In the genomic region with DNA sequence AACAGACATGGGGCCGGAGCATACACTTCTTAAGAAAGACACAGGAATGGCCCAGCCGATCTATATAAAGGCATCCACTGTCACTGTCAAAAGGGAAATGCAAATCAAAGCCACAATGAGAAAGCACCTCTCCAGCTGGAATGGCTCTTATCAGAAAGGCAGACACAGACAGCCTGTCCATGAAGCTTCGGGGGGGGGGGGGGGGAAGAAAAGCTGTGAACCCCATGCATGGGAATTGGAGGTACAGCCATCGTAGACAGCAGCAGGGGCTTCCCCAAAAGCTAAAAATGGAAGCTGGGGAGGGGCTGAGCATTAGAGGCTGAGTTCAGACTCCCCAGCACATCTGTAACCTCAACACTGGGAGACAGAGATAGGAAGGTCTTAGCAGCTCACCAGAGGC, we compare ENCODE assay signal across 19 mouse cellular contexts. TPM values are rescaled to one million over a fixed set of nuclear protein-coding genes. Genes with fewer than 3 reads are reported as not detected.
A peak's percentile ranks its signal among the peaks of the same experiment; 100 is the strongest.
DNase-seq lines count a peak whose midpoint lies in the region; ATAC-seq and TF ChIP-seq lines count a peak whose summit lies in the region.
"Had no signal": no experiment of that assay in that cellular context is flagged by ENCODE, and none has a peak within 500 bp of the region (broad histone marks: within the 10 kb centered on the region; RNA-seq: fewer than 3 reads in every experiment).

No protein-coding gene starts in this region.

- ATAC-seq in heart, embryonic 12.5 days (ENCODE audit: insufficient number of reproducible peaks, low FRiP score), result no peak
- peak; percentile 67 for ATAC-seq in common myeloid progenitor, adult 5-6 weeks (replicated peaks; ENCODE audit: low read depth, poor library complexity, severe bottlenecking)
- ATAC-seq in megakaryocyte progenitor cell, adult 5-6 weeks (replicated peaks; ENCODE audit: poor library complexity), result peak; percentile 46; the same call in 1 of the 2 replicates
- ATAC-seq: forebrain, embryonic 16.5 days; hindbrain, embryonic 16.5 days had no signal

- intact Hi-C loops in left cerebral cortex, postnatal 14 days (cut with DNase I), result no loop called here

- TF ChIP-seq CTCF in lung, adult 2 months (IDR thresholded peaks at IDR 0.05; ENCODE audit: insufficient read depth, low read length), result no peak

- no peak overlapping the region for H3K4me3 ChIP-seq in heart, embryonic 12.5 days
- H3K4me3 ChIP-seq in lung, adult 2 months (replicated peaks; ENCODE audit: extremely low read depth, low read depth, low read length), result no peak overlapping the region
- H3K4me3 ChIP-seq: heart, embryonic 15.5 days; hindbrain, embryonic 12.5 days had no signal

- no peaks in the 10 kb centered on the region for H3K27me3 ChIP-seq in heart, embryonic 12.5 days (replicated peaks)
- H3K27me3 ChIP-seq: heart, embryonic 15.5 days; hindbrain, embryonic 12.5 days had no signal

- H3K9me3 ChIP-seq in heart, embryonic 12.5 days (replicated peaks), result no peaks in the 10 kb centered on the region
- H3K9me3 ChIP-seq: heart, embryonic 15.5 days; hindbrain, embryonic 12.5 days had no signal

- H3K36me3 ChIP-seq in heart, embryonic 12.5 days, result no peaks in the 10 kb centered on the region
- H3K36me3 ChIP-seq: G1E; heart, embryonic 15.5 days; hindbrain, embryonic 12.5 days had no signal

- WGBS in heart, embryonic 12.5 days, result 27% methylated on average over 4 of the region's 4 CpGs
- WGBS in lung, adult 2 months, result 38% methylated on average over 4 of the region's 4 CpGs

- DNase-seq in heart, adult 11 months, result no peak
- DNase-seq in 416B (ENCODE audit: low read depth), result peak; percentile 59
- no peak for DNase-seq in left cerebral cortex, postnatal 14 days (ENCODE audit: low spot score in 2 of 2)
- DNase-seq in lung, adult 2 months, result no peak
- DNase-seq: adrenal gland, postnatal 10 days; cerebellum, adult 11-12 months; cerebellum, adult 9-10 months; cerebellum, postnatal 36 days; gastrocnemius, postnatal 14 days; heart, postnatal 14 days; kidney, adult 11 months had no signal

- TF ChIP-seq POLR2A in lung, adult 2 months (IDR thresholded peaks at IDR 0.05; ENCODE audit: borderline replicate concordance, extremely low read depth, low read depth, low read length), result no peak

- no peak overlapping the region for H3K9ac ChIP-seq in heart, embryonic 12.5 days
- H3K9ac ChIP-seq: heart, embryonic 15.5 days; hindbrain, embryonic 12.5 days had no signal

- peaks cover 16% of the 10 kb centered on the region for H3K4me1 ChIP-seq in heart, embryonic 12.5 days (replicated peaks)
- H3K4me1 ChIP-seq in lung, adult 2 months (ENCODE audit: control insufficient read depth, insufficient read depth, low read length), result no peaks in the 10 kb centered on the region

- 0 out of 2 replicates have a peak overlapping the region, but pooled peaks have one; percentile 17 for H3K4me2 ChIP-seq in heart, embryonic 12.5 days
- H3K4me2 ChIP-seq: heart, embryonic 15.5 days; hindbrain, embryonic 12.5 days had no signal

- H3K27ac ChIP-seq in heart, embryonic 12.5 days (ENCODE audit: poor library complexity, severe bottlenecking), result peak overlapping the region; percentile 15; the same call in 1 of the 2 replicates
- H3K27ac ChIP-seq: heart, embryonic 15.5 days; hindbrain, embryonic 12.5 days had no signal

RNA-seq across cellular contexts. Expression of a gene that starts 20.5 kb away (rescaled TPM):
- 18.7 and 19.3 TPM in 2 replicates for polyA plus RNA-seq in heart, embryonic 12.5 days (2016; fragmentation: Nextera tagmentation; extraction: Ambion mirVana)
- total RNA-seq in common myeloid progenitor, adult 5-6 weeks (2017), result 4.1 and 7.0 TPM in 2 replicates
- 12.5 and 13.0 TPM in 2 replicates for total RNA-seq in megakaryocyte progenitor cell, adult 5-6 weeks (2015)
- 8.0 and 8.2 TPM in 2 replicates for total RNA-seq in megakaryocyte progenitor cell, adult 5-6 weeks (2017)
- total RNA-seq in left cerebral cortex, postnatal 14 days (2021), result 1 to 10 TPM; 8.5 to 8.6 TPM
- polyA plus RNA-seq in lung, adult 2 months (2012; rRNA removed), result 38.6 and 51.1 TPM in 2 replicates
- polyA plus RNA-seq: G1E had no signal
